Comparison of ENCODE assay signal across 17 mouse cellular contexts in the genomic region with DNA sequence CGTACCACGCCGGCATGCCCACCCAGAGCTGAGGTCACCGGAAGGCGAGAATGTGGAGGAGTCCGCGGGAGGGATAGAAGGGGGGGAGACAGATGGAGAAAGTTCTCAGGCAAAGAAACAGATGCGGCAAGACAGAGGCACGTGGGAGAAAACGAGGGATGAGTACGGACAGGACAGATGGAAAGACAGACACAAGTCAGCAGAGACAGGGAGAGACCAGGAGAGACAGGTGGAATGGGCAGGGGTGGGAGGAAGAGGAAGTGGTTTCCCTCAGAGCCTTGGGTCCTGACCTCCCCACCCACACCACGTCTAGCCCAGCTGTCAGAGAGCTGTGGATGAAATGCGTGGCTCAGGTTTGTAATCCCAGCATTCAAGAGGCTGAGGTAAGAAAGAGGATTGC. TPM values are rescaled to one million over a fixed set of nuclear protein-coding genes. Genes with fewer than 3 reads are reported as not detected.
"Had no signal": no experiment of that assay in that cellular context is flagged by ENCODE, and none has a peak within 500 bp of the region (broad histone marks: within the 10 kb centered on the region; RNA-seq: fewer than 3 reads in every experiment).

No protein-coding gene starts in this region.

- H3K9me3 ChIP-seq: liver, embryonic 13.5 days; neural tube, embryonic 12.5 days; neural tube, embryonic 15.5 days had no signal

- H3K36me3 ChIP-seq: liver, embryonic 13.5 days had no signal

- H3K9ac ChIP-seq: liver, embryonic 13.5 days; neural tube, embryonic 12.5 days; neural tube, embryonic 15.5 days had no signal

- DNase-seq: kidney, adult 2 months; kidney, postnatal 25 days; left cerebral cortex, postnatal 4 days; liver, embryonic 13.5 days; lung, adult 2 months; lung, postnatal 14 days; lung, postnatal 4 days; midbrain, embryonic 14.5 days; right cerebral cortex, adult 18-20 months; thymus, adult 18-20 months; thymus, postnatal 36 days had no signal

- H3K27ac ChIP-seq: kidney, postnatal 0 days; liver, embryonic 13.5 days; neural tube, embryonic 12.5 days; neural tube, embryonic 15.5 days had no signal

- H3K4me2 ChIP-seq: liver, embryonic 13.5 days; midbrain, embryonic 11.5 days; neural tube, embryonic 12.5 days; neural tube, embryonic 15.5 days had no signal

- H3K4me3 ChIP-seq: liver, embryonic 13.5 days; neural tube, embryonic 12.5 days; neural tube, embryonic 15.5 days had no signal

- H3K4me1 ChIP-seq: neural tube, embryonic 12.5 days; neural tube, embryonic 15.5 days had no signal

- H3K27me3 ChIP-seq: neural tube, embryonic 12.5 days had no signal

RNA-seq across cellular contexts. Expression of gene Hrc, which starts 11.8 kb away (rescaled TPM):
- polyA plus RNA-seq: liver, adult 2 months; midbrain, embryonic 14.5 days had no signal

RNA-seq across cellular contexts. Expression of gene Ppfia3, which starts 19.9 kb away (rescaled TPM):
- polyA plus RNA-seq: liver, adult 2 months had no signal

RNA-seq across cellular contexts. Expression of gene Lin7b, which starts 23.5 kb away (rescaled TPM):
- polyA plus RNA-seq: liver, adult 2 months; liver, embryonic 13.5 days; liver, embryonic 16.5 days had no signal
